Mouse (Mus musculus) embryonic facial prominence, embryonic 10.5 days (tissue): Measurements from ENCODE around the gene Acox2. TPM values are rescaled to one million over a fixed set of nuclear protein-coding genes. Genes with fewer than 3 reads are reported as not detected.

ENCODE experiments used
- polyA plus RNA-seq: library from polyadenylated mRNA; unstranded; fragments of >200 nt; fragmentation: Nextera tagmentation; extraction: Ambion mirVana; gene quantifications from 2 replicates; pipeline ENCODE4 v1.2.1, GENCODE M21; 2016

The Acox2 gene
- polyA plus RNA-seq, 1 experiment from 2014 or later: not detected

Other genes with a start within 250 kb of the Acox2 start
- gene Rpp14, start 179.0 kb downstream of the Acox2 start, polyA plus RNA-seq: 57.0 and 61.5 TPM in 2 replicates
- gene Pxk, start 161.1 kb downstream of the Acox2 start, polyA plus RNA-seq: 17.3 and 17.4 TPM in 2 replicates
- gene Pdhb, start 86.3 kb downstream of the Acox2 start, polyA plus RNA-seq: 200 and 214 TPM in 2 replicates
- gene Kctd6, start 45.2 kb downstream of the Acox2 start, polyA plus RNA-seq: 6.3 and 8.3 TPM in 2 replicates
- gene Fam107a, start 58.7 kb upstream of the Acox2 start, polyA plus RNA-seq: 1.1 and 1.6 TPM in 2 replicates
- gene Oit1, start 119.4 kb upstream of the Acox2 start, polyA plus RNA-seq: 0.24 and 0.42 TPM in 2 replicates